Comparison of ENCODE assay signal across 15 mouse cellular contexts in the genomic region with DNA sequence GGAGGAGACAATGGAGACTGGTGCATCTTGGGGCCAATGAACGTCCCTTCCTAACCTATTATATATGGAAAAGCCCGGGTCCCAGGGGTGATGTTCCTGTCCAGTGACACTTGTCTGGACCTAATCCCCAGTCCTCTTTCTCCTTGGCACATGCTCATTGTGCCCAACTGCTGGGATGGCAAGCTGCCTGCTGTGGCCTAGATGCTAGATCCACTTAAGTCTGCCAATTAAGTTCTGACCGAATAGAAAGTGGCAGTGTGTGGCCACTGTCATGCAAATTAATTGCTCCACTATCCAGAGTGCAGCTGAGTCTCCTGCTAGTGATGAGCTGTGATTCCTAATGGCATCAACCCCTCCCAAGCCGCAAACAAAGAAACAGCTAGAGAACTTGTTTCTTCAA.
A peak's percentile ranks its signal among the peaks of the same experiment; 100 is the strongest.
DNase-seq lines count a peak whose midpoint lies in the region; ATAC-seq and TF ChIP-seq lines count a peak whose summit lies in the region.
"Had no signal": no experiment of that assay in that cellular context is flagged by ENCODE, and none has a peak within 500 bp of the region (broad histone marks: within the 10 kb centered on the region; RNA-seq: fewer than 3 reads in every experiment).

No protein-coding gene starts in this region.

- no peak overlapping the region for H3K27ac ChIP-seq in neural tube, embryonic 12.5 days
- H3K27ac ChIP-seq in midbrain, embryonic 12.5 days (replicated peaks): no peak overlapping the region
- no peak overlapping the region for H3K27ac ChIP-seq in heart, adult 2 months
- no peak overlapping the region for H3K27ac ChIP-seq in embryonic facial prominence, embryonic 10.5 days (replicated peaks)
- no peak overlapping the region for H3K27ac ChIP-seq in liver, embryonic 11.5 days (ENCODE audit: low read depth, low read length)
- H3K27ac ChIP-seq: heart, embryonic 10.5 days; left cerebral cortex, adult 2 months; liver, embryonic 14.5 days had no signal

- no peak for TF ChIP-seq CTCF in heart, adult 2 months (IDR thresholded peaks at IDR 0.05)

- no peak for TF ChIP-seq POLR2A in heart, adult 2 months (IDR thresholded peaks at IDR 0.05; ENCODE audit: insufficient read depth, low read depth, low read length)

- H3K4me3 ChIP-seq in neural tube, embryonic 12.5 days: no peak overlapping the region
- no peak overlapping the region for H3K4me3 ChIP-seq in midbrain, embryonic 12.5 days
- H3K4me3 ChIP-seq in heart, adult 2 months: no peak overlapping the region
- no peak overlapping the region for H3K4me3 ChIP-seq in embryonic facial prominence, embryonic 10.5 days
- no peak overlapping the region for H3K4me3 ChIP-seq in liver, embryonic 11.5 days (ENCODE audit: low read depth, low read length)
- H3K4me3 ChIP-seq: heart, embryonic 10.5 days; left cerebral cortex, adult 2 months had no signal

- H3K4me1 ChIP-seq in neural tube, embryonic 12.5 days: no peaks in the 10 kb centered on the region
- H3K4me1 ChIP-seq in midbrain, embryonic 12.5 days: no peaks in the 10 kb centered on the region
- no peaks in the 10 kb centered on the region for H3K4me1 ChIP-seq in heart, adult 2 months (ENCODE audit: control insufficient read depth, insufficient read depth, low read length)
- no peaks in the 10 kb centered on the region for H3K4me1 ChIP-seq in embryonic facial prominence, embryonic 10.5 days
- H3K4me1 ChIP-seq in liver, embryonic 11.5 days (replicated peaks; ENCODE audit: control insufficient read depth, insufficient read depth, low read length): no peaks in the 10 kb centered on the region
- H3K4me1 ChIP-seq: heart, embryonic 10.5 days had no signal

- intact Hi-C loops in heart, adult 2 months (cut with DNase I): no loop called here

- H3K36me3 ChIP-seq in neural tube, embryonic 12.5 days: no peaks in the 10 kb centered on the region
- no peaks in the 10 kb centered on the region for H3K36me3 ChIP-seq in midbrain, embryonic 12.5 days
- H3K36me3 ChIP-seq in heart, adult 2 months (ENCODE audit: control insufficient read depth, insufficient read depth, low read length): no peaks in the 10 kb centered on the region
- no peaks in the 10 kb centered on the region for H3K36me3 ChIP-seq in embryonic facial prominence, embryonic 10.5 days (replicated peaks)
- H3K36me3 ChIP-seq in liver, embryonic 11.5 days (ENCODE audit: control insufficient read depth, insufficient read depth, low read length): no peaks in the 10 kb centered on the region
- H3K36me3 ChIP-seq: heart, embryonic 10.5 days had no signal

- H3K27me3 ChIP-seq in neural tube, embryonic 12.5 days (replicated peaks): no peaks in the 10 kb centered on the region
- no peaks in the 10 kb centered on the region for H3K27me3 ChIP-seq in midbrain, embryonic 12.5 days
- H3K27me3 ChIP-seq in heart, adult 2 months (ENCODE audit: control insufficient read depth, insufficient read depth, low read length): no peaks in the 10 kb centered on the region
- no peaks in the 10 kb centered on the region for H3K27me3 ChIP-seq in embryonic facial prominence, embryonic 10.5 days (replicated peaks; ENCODE audit: low read depth, poor library complexity, severe bottlenecking)
- no peaks in the 10 kb centered on the region for H3K27me3 ChIP-seq in liver, embryonic 11.5 days (replicated peaks; ENCODE audit: control insufficient read depth, insufficient read depth, low read length)

- TF ChIP-seq EP300 in heart, adult 2 months (IDR thresholded peaks at IDR 0.05; ENCODE audit: insufficient read depth, low read depth, low read length): no peak

- no peak overlapping the region for H3K4me2 ChIP-seq in neural tube, embryonic 12.5 days (replicated peaks)
- H3K4me2 ChIP-seq in midbrain, embryonic 12.5 days (replicated peaks): no peak overlapping the region
- no peak overlapping the region for H3K4me2 ChIP-seq in liver, embryonic 11.5 days

- ATAC-seq in neural tube, embryonic 12.5 days (ENCODE audit: low FRiP score, low read depth): peak; percentile 48; the same call in 1 of the 2 replicates
- ATAC-seq in midbrain, embryonic 12.5 days (ENCODE audit: low FRiP score, low read depth): peak; percentile 86
- ATAC-seq in liver, embryonic 11.5 days (replicated peaks; ENCODE audit: low FRiP score): no peak

- H3K9me3 ChIP-seq in neural tube, embryonic 12.5 days: no peaks in the 10 kb centered on the region
- no peaks in the 10 kb centered on the region for H3K9me3 ChIP-seq in midbrain, embryonic 12.5 days
- no peaks in the 10 kb centered on the region for H3K9me3 ChIP-seq in embryonic facial prominence, embryonic 10.5 days
- no peaks in the 10 kb centered on the region for H3K9me3 ChIP-seq in liver, embryonic 11.5 days (ENCODE audit: control insufficient read depth, low read length)
- H3K9me3 ChIP-seq: heart, embryonic 10.5 days had no signal

- no peak overlapping the region for H3K9ac ChIP-seq in neural tube, embryonic 12.5 days
- no peak overlapping the region for H3K9ac ChIP-seq in midbrain, embryonic 12.5 days (replicated peaks)
- no peak overlapping the region for H3K9ac ChIP-seq in heart, adult 2 months (ENCODE audit: low read depth, low read length)
- no peak overlapping the region for H3K9ac ChIP-seq in liver, embryonic 11.5 days (ENCODE audit: low read depth, low read length)
- H3K9ac ChIP-seq: liver, embryonic 14.5 days had no signal

- no peaks in the 10 kb centered on the region for H3K79me2 ChIP-seq in heart, adult 2 months (replicated peaks; ENCODE audit: control insufficient read depth, insufficient read depth, low read length)

- DNase-seq in neural tube, embryonic 10.5 days (ENCODE audit: extremely low spot score, low spot score): no peak
- DNase-seq in cerebellum, postnatal 36 days: peak; percentile 16 to 33
- DNase-seq in heart, adult 2 months: no peak
- DNase-seq in lung, postnatal 14 days: no peak
- no peak for DNase-seq in embryonic facial prominence, embryonic 10.5 days (ENCODE audit: low spot score)
- DNase-seq in liver, embryonic 11.5 days (ENCODE audit: low spot score): no peak
- DNase-seq: adrenal gland, postnatal 14 days; embryo, embryonic 11 days; kidney, postnatal 14 days; thymus, adult 2 months had no signal

- WGBS in neural tube, embryonic 12.5 days: 51% methylated on average over 4 of the region's 4 CpGs
- WGBS in midbrain, embryonic 12.5 days: 36% methylated on average over 4 of the region's 4 CpGs
- 71% methylated on average over 4 of the region's 4 CpGs for WGBS in heart, adult 2 months
- 60% methylated on average over 4 of the region's 4 CpGs for WGBS in embryonic facial prominence, embryonic 10.5 days
- WGBS in liver, embryonic 11.5 days: 83% methylated on average over 4 of the region's 4 CpGs

Comparison
In these comparisons a context has a peak if more than half of its experiments do, and no peak if none do; other contexts are left out.
1. DNase-seq: peak in cerebellum, postnatal 36 days (2 of 2); none in neural tube, embryonic 10.5 days (single experiment), heart, adult 2 months (0 of 2), lung, postnatal 14 days (single experiment), embryonic facial prominence, embryonic 10.5 days (single experiment) and liver, embryonic 11.5 days (single experiment).